Mouse (Mus musculus): Measurements from ENCODE around the gene Sptbn1. TPM values are rescaled to one million over a fixed set of nuclear protein-coding genes. Genes with fewer than 3 reads are reported as not detected.

Sptbn1 gene
- 121 and 136 TPM in 2 replicates for polyA plus RNA-seq (2015; fragmentation: Nextera tagmentation; extraction: Ambion mirVana)

- ATAC-seq = peak; percentile 97
- H3K9ac ChIP-seq (replicated peaks) = peak within 1 kb of the TSS; percentile 98
- H3K4me1 ChIP-seq (replicated peaks) = peaks cover 33% of the 10 kb centered on the region
- no peaks in the 10 kb centered on the region for H3K27me3 ChIP-seq
- H3K9me3 ChIP-seq = no peaks in the 10 kb centered on the region
- under 1% methylated on average over 38 of the region's 81 CpGs for WGBS
- H3K36me3 ChIP-seq = no peaks in the 10 kb centered on the region
- H3K4me2 ChIP-seq (replicated peaks) = peak within 1 kb of the TSS; percentile 78
- H3K4me3 ChIP-seq (replicated peaks) = peak within 1 kb of the TSS; percentile 98
- peak within 1 kb of the TSS; percentile 97 for H3K27ac ChIP-seq
These were observed at the start of gene Sptbn1 for GRCm38 (mm10) chr11:30267892-30268647. Gene Sptbn1, minus strand, starts transcription at chr11:30268175.

- Histone ChIP-seq H3K27ac (no peak overlapping the region), H3K36me3 (no peaks in the 10 kb centered on the region), H3K9me3 (no peaks in the 10 kb centered on the region), H3K27me3 (no peaks in the 10 kb centered on the region), H3K4me1 (replicated peaks) (no peaks in the 10 kb centered on the region; the same call in 1 of the 2 replicates), H3K9ac (replicated peaks) (no peak overlapping the region), H3K4me2 (replicated peaks) (no peak overlapping the region), H3K4me3 (replicated peaks) (no peak overlapping the region)
- ATAC-seq = no peak
These were observed 26.3 kb upstream of the Sptbn1 start for GRCm38 (mm10) chr11:30294279-30294678.

DNA sequence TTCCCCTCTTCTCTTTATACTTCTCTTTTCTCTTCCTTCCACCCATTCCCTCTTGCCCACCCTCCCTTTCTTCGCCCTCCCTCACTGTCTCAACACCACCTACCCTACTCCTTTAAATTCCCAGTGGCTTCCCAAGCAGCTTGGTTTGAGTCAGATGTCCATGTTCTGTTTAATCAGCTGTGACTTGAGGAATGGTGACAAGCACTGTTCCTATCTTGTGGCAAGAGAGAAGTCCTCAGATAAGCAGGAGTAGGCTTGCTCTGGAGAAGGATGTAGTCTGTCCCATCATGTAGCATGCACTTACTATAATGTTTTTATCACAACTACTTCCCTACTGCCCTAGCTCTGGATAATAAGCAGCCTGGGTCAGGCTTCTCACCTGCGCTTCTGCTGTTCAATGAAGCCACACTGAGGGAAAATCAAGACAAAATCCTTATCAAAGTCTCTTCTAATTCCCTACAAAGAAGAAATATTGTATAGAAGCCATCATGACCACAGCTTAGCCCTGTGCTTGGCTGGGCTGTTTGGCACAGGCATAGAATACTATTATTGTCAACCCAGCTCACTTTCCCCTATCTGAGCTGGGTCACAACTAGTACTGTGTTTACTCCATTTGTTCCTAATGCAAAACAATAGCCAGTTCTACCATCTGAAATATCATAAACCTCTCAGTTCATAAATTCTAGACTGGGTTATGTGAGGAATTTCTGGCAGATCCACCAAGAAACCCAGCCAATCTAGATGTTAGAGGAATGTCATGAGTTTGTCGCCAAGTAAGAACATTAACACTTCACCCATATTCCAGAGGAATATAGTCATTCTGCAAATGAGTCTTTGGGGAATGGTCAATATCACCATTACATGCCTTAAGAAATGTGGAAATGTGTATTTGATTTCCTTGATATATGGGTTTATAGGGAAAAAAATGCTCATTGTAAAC, 24.5 kb upstream of the Sptbn1 start:
- 91% methylated on average over 3 of the region's 3 CpGs for WGBS
- no peaks in the 10 kb centered on the region; the same call in 1 of the 2 replicates for H3K4me1 ChIP-seq (replicated peaks)

DNA sequence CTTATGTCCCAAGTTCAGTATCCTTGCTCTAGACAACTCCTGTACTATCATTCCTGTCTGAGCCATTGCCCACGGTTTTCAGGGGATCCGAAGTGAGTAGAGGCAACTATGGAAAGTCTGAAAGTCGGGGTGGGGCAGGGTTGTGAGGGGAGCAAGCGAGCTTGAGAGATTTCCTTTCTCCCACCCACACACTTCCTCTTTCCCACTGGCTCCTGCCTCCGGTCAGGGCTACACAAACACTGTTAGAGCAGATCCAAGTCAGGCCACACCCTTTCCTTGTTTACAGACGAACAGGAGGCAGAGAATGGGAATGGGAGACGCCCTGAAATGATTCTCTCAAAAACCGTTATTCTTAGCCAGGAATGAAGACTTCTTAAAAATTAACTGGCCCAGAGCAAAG, 23.2 kb upstream of the Sptbn1 start:
- Histone ChIP-seq H3K4me2 (replicated peaks) (no peak overlapping the region), H3K9me3 (no peaks in the 10 kb centered on the region), H3K4me1 (replicated peaks) (no peaks in the 10 kb centered on the region; the same call in 1 of the 2 replicates), H3K9ac (replicated peaks) (no peak overlapping the region), H3K4me3 (replicated peaks) (no peak overlapping the region), H3K36me3 (no peaks in the 10 kb centered on the region), H3K27me3 (no peaks in the 10 kb centered on the region), H3K27ac (no peak overlapping the region)
- 69% methylated on average over 8 of the region's 8 CpGs for WGBS
- ATAC-seq = no peak

More for the DNA sequence above, 24.5 kb upstream of the Sptbn1 start:
- no peak overlapping the region for H3K27ac ChIP-seq
- H3K4me2 ChIP-seq (replicated peaks) = no peak overlapping the region
- ATAC-seq = no peak
- H3K9ac ChIP-seq (replicated peaks) = no peak overlapping the region
- H3K36me3 ChIP-seq = no peaks in the 10 kb centered on the region
- H3K9me3 ChIP-seq = no peaks in the 10 kb centered on the region
- no peak overlapping the region for H3K4me3 ChIP-seq (replicated peaks)
- H3K27me3 ChIP-seq = no peaks in the 10 kb centered on the region

DNA sequence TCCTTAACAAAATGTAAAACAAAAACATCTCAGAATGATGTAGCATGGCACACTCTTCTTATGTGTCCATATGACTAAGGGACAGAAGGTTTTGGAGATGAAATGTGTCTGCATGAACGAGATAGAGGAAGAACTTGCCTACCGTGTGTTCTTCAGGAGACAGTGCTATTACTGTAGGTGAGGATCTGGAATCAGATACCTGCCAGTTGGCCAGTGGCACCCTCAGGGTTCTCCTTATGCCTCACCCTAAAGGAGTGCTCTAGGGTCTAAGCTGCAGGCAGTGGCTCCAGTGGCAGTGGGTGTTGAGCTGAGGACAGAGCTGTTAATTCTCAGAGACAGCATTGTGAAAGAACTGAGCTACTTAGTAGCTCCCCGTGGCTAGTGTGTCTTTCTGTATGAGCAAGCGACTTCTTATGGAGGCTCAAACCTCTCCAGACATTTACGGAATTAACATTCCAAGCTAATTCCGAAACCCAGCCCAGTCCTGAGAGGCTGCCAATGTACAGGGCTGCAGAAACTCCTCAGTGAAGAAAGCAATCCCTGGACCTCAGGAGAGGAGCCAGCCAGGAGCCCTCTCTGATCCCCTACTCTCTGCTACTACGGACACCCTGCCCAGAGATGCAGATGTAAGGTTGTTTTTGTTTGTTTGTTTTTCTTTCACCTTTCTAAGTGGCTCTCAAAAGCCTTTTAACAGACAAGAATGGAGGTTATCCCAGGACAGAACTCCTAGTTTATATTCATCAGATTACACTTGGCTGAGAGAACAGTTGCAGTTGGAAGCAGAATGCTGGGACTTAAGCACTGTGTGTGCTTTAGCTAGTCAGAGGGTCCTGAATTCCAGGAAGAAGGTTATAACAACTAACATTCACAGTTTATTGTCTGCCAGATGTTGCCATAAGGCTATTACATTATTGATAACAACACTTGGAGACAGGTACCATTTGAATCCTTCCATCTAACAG, 21.8 kb upstream of the Sptbn1 start:
- 0 out of 2 replicates have a peak, but pooled peaks have one; percentile 40 for ATAC-seq
- no peak overlapping the region for H3K27ac ChIP-seq
- no peak overlapping the region for H3K4me2 ChIP-seq (replicated peaks)
- 37% methylated on average over 7 of the region's 7 CpGs for WGBS
- no peaks in the 10 kb centered on the region for H3K36me3 ChIP-seq
- H3K9ac ChIP-seq (replicated peaks) = no peak overlapping the region
- no peak overlapping the region for H3K4me3 ChIP-seq (replicated peaks)
- H3K27me3 ChIP-seq = no peaks in the 10 kb centered on the region
- no peaks in the 10 kb centered on the region; the same call in 1 of the 2 replicates for H3K4me1 ChIP-seq (replicated peaks)
- H3K9me3 ChIP-seq = no peaks in the 10 kb centered on the region

GRCm38 (mm10) chr11:30288075-30288474, 20.1 kb upstream of the Sptbn1 start:
- Histone ChIP-seq H3K4me2 (replicated peaks) (no peak overlapping the region), H3K36me3 (no peaks in the 10 kb centered on the region), H3K9ac (replicated peaks) (no peak overlapping the region), H3K4me3 (replicated peaks) (no peak overlapping the region), H3K27ac (no peak overlapping the region), H3K27me3 (no peaks in the 10 kb centered on the region), H3K9me3 (no peaks in the 10 kb centered on the region), H3K4me1 (replicated peaks) (no peaks in the 10 kb centered on the region; the same call in 1 of the 2 replicates)
- ATAC-seq = no peak
- WGBS = 94% methylated on average over 2 of the region's 2 CpGs

GRCm38 (mm10) chr11:30283710-30284109, 15.7 kb upstream of the Sptbn1 start:
- no peaks in the 10 kb centered on the region for H3K4me1 ChIP-seq (replicated peaks)
- no peaks in the 10 kb centered on the region for H3K36me3 ChIP-seq
- 63% methylated on average over 2 of the region's 2 CpGs for WGBS
- H3K9ac ChIP-seq (replicated peaks) = no peak overlapping the region
- H3K9me3 ChIP-seq = no peaks in the 10 kb centered on the region
- no peaks in the 10 kb centered on the region for H3K27me3 ChIP-seq
- no peak overlapping the region for H3K4me3 ChIP-seq (replicated peaks)
- H3K4me2 ChIP-seq (replicated peaks) = no peak overlapping the region
- no peak overlapping the region for H3K27ac ChIP-seq
- no peak for ATAC-seq

GRCm38 (mm10) chr11:30281096-30281495, 13.1 kb upstream of the Sptbn1 start:
- Histone ChIP-seq H3K9me3 (no peaks in the 10 kb centered on the region), H3K4me3 (replicated peaks) (no peak overlapping the region), H3K27ac (no peak overlapping the region), H3K36me3 (no peaks in the 10 kb centered on the region), H3K9ac (replicated peaks) (no peak overlapping the region), H3K4me1 (replicated peaks) (no peaks in the 10 kb centered on the region), H3K27me3 (no peaks in the 10 kb centered on the region), H3K4me2 (replicated peaks) (no peak overlapping the region)
- ATAC-seq = no peak
- 86% methylated on average over 5 of the region's 5 CpGs for WGBS

GRCm38 (mm10) chr11:30279278-30279677, 11.3 kb upstream of the Sptbn1 start:
- H3K4me2 ChIP-seq (replicated peaks) = no peak overlapping the region
- ATAC-seq = no peak
- no peak overlapping the region for H3K4me3 ChIP-seq (replicated peaks)
- no peaks in the 10 kb centered on the region for H3K36me3 ChIP-seq
- WGBS = 87% methylated on average over 5 of the region's 5 CpGs
- no peak overlapping the region for H3K9ac ChIP-seq (replicated peaks)
- no peaks in the 10 kb centered on the region for H3K9me3 ChIP-seq
- H3K27me3 ChIP-seq = no peaks in the 10 kb centered on the region
- H3K27ac ChIP-seq = no peak overlapping the region
- no peaks in the 10 kb centered on the region for H3K4me1 ChIP-seq (replicated peaks)

- no peaks in the 10 kb centered on the region for H3K27me3 ChIP-seq
- no peaks in the 10 kb centered on the region for H3K9me3 ChIP-seq
- H3K4me1 ChIP-seq (replicated peaks) = no peaks in the 10 kb centered on the region
- no peak overlapping the region for H3K27ac ChIP-seq
- H3K9ac ChIP-seq (replicated peaks) = no peak overlapping the region
- 74% methylated on average over 3 of the region's 3 CpGs for WGBS
- H3K4me3 ChIP-seq (replicated peaks) = no peak overlapping the region
- no peaks in the 10 kb centered on the region for H3K36me3 ChIP-seq
- H3K4me2 ChIP-seq (replicated peaks) = no peak overlapping the region
- no peak for ATAC-seq
These were observed 7.6 kb upstream of the Sptbn1 start for GRCm38 (mm10) chr11:30275436-30276031.

GRCm38 (mm10) chr11:30269524-30269923, 1.5 kb upstream of the Sptbn1 start:
- no peak for ATAC-seq
- Histone ChIP-seq H3K27ac (no peak overlapping the region), H3K9ac (replicated peaks) (no peak overlapping the region), H3K4me2 (replicated peaks) (no peak overlapping the region), H3K36me3 (no peaks in the 10 kb centered on the region), H3K4me3 (replicated peaks) (no peak overlapping the region), H3K9me3 (no peaks in the 10 kb centered on the region), H3K27me3 (no peaks in the 10 kb centered on the region), H3K4me1 (replicated peaks) (peaks cover 24% of the 10 kb centered on the region)
- WGBS = 80% methylated on average over 1 of the region's 1 CpGs

Data from midbrain, embryonic 13.5 days (tissue).